Mouse (Mus musculus): ENCODE data around the gene Slc5a6. TPM values are rescaled to one million over a fixed set of nuclear protein-coding genes. Genes with fewer than 3 reads are reported as not detected.

Gene Slc5a6
- polyA plus RNA-seq, 1 experiment, result 11.1 TPM

DNA sequence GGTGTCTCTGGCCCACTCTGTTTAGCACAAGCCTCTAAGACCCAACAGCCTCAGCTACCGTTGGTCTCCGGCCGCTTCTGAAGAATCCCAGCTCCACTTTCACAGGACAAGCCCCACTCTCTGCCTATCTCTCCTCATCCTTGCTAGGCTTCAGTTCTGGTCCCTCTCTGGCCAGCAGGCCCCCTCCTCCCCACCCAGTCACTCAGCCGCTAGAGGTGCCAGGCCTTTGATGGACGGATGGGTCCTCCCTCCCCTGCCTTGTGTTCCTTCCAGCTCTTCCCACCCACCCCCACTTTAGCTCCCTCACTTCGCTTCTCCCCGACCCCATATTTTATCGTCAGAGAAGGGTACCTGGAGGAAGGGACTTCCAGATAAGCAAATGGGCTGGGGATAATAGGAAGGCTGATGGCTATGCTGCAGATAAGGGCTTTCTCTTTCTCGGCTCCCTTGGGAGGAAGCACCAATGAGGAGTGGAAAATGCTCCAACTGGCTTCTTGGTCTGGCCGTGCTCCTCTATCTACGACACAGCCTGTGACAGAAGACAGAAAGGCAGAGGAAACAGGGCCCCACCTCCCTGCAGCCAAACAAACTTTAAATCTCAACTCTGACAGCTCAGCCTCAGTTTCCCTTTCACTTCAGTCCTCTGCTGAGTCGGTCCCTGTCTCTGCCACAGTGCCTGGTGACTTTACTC, 34.4 kb upstream of the Slc5a6 start:
- H3K4me3 ChIP-seq, result no peak overlapping the region

DNA sequence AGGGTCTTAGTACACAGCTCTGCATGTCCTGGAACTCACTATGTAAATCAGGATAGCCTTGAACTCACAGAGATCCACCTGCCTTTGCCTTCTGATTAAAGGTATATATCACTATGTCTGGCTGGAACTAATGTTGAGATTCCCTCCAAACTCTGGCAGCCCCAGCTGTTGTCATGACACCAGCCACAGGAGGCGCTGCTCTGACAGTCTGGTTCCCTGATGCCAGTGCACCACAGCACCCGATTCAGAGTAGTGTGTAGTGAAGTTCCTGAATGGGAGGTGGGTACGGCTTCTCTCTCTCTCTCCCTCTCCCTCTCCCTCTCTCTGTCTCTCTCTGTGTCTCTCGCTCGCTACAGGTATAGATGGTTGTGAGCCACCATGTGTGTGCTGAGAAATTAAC, 33.6 kb upstream of the Slc5a6 start:
- Histone ChIP-seq H3K4me2 (ENCODE audit: low read depth) (no peak overlapping the region), H3K36me3 (ENCODE audit: control insufficient read depth, insufficient read depth) (no peaks in the 10 kb centered on the region), H3K27me3 (ENCODE audit: control insufficient read depth, insufficient read depth, insufficient read length) (no peaks in the 10 kb centered on the region), H3K4me3 (no peak overlapping the region), H3ac (ENCODE audit: control insufficient read depth, insufficient read length) (no peak overlapping the region), H3K79me2 (ENCODE audit: control insufficient read depth, insufficient read depth) (no peaks in the 10 kb centered on the region)
- TF ChIP-seq REST (IDR thresholded peaks at IDR 0.05; ENCODE audit: insufficient read depth, insufficient read length) (no peak), MYOG (IDR thresholded peaks at IDR 0.05; ENCODE audit: control insufficient read depth in 1 of 3, insufficient read depth in 1 of 3, insufficient read length in 2 of 3, low read depth in 2 of 3) (no peak), POLR2A (IDR thresholded peaks at IDR 0.05; ENCODE audit: insufficient read length, low read depth) (no peak), CEBPB (IDR thresholded peaks at IDR 0.05; ENCODE audit: insufficient read depth, poor library complexity, severe bottlenecking) (no peak), TCF3 (IDR thresholded peaks at IDR 0.05; ENCODE audit: insufficient read length, low read depth) (no peak), MAX (IDR thresholded peaks at IDR 0.05; ENCODE audit: low read depth) (no peak), MYOD1 (IDR thresholded peaks at IDR 0.05; ENCODE audit: control insufficient read depth in 1 of 3, insufficient read length in 2 of 3, low read depth in 2 of 3) (no peak), E2F4 (IDR thresholded peaks at IDR 0.05; ENCODE audit: insufficient read depth) (no peak), USF1 (IDR thresholded peaks at IDR 0.05; ENCODE audit: low read depth) (no peak), TCF12 (IDR thresholded peaks at IDR 0.05; ENCODE audit: insufficient read depth, poor library complexity, severe bottlenecking) (no peak)

More for the DNA sequence above, 34.4 kb upstream of the Slc5a6 start:
- Histone ChIP-seq H3ac (ENCODE audit: control insufficient read depth, insufficient read length) (no peak overlapping the region), H3K4me2 (ENCODE audit: low read depth) (no peak overlapping the region), H3K27me3 (ENCODE audit: control insufficient read depth, insufficient read depth, insufficient read length) (no peaks in the 10 kb centered on the region), H3K36me3 (ENCODE audit: control insufficient read depth, insufficient read depth) (no peaks in the 10 kb centered on the region), H3K79me2 (ENCODE audit: control insufficient read depth, insufficient read depth) (no peaks in the 10 kb centered on the region)
- TF ChIP-seq TCF3 (IDR thresholded peaks at IDR 0.05; ENCODE audit: insufficient read length, low read depth) (no peak), MYOD1 (IDR thresholded peaks at IDR 0.05; ENCODE audit: control insufficient read depth in 1 of 3, insufficient read length in 2 of 3, low read depth in 2 of 3) (no peak), SRF (IDR thresholded peaks at IDR 0.05; ENCODE audit: control insufficient read depth, insufficient read length, low read depth) (no peak), POLR2AphosphoS2 (IDR thresholded peaks at IDR 0.05; ENCODE audit: insufficient read length, low read depth) (no peak), CEBPB (IDR thresholded peaks at IDR 0.05; ENCODE audit: insufficient read depth, poor library complexity, severe bottlenecking) (no peak), TCF12 (IDR thresholded peaks at IDR 0.05; ENCODE audit: insufficient read depth, poor library complexity, severe bottlenecking) (no peak), MYOG (IDR thresholded peaks at IDR 0.05; ENCODE audit: control insufficient read depth in 1 of 3, insufficient read depth in 1 of 3, insufficient read length in 2 of 3, low read depth in 2 of 3) (no peak), USF1 (IDR thresholded peaks at IDR 0.05; ENCODE audit: low read depth) (no peak), POLR2A (IDR thresholded peaks at IDR 0.05; ENCODE audit: insufficient read length, low read depth) (no peak), MAX (IDR thresholded peaks at IDR 0.05; ENCODE audit: low read depth) (no peak), REST (IDR thresholded peaks at IDR 0.05; ENCODE audit: insufficient read depth, insufficient read length) (no peak), E2F4 (IDR thresholded peaks at IDR 0.05; ENCODE audit: insufficient read depth) (no peak)

DNA sequence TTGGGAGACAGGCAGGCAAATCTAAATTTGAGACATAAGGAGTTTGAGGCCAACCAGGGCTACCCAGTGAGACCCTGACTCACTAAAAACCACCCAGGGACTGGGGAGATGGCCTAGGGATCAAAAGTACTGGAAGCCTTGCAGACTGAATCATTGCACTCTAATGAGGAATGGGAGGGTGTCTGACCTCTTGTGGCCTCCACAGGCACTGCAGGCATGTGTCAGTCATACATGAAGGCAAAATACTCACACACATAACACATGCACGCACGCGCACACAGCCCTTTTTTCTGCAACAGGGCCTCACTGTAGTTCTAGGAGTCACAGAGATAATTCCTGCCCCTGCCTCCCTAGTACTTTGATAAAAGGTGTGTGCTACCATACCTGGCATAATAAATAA, 32.7 kb upstream of the Slc5a6 start:
- no peaks in the 10 kb centered on the region for H3K36me3 ChIP-seq (ENCODE audit: control insufficient read depth, insufficient read depth)

DNA sequence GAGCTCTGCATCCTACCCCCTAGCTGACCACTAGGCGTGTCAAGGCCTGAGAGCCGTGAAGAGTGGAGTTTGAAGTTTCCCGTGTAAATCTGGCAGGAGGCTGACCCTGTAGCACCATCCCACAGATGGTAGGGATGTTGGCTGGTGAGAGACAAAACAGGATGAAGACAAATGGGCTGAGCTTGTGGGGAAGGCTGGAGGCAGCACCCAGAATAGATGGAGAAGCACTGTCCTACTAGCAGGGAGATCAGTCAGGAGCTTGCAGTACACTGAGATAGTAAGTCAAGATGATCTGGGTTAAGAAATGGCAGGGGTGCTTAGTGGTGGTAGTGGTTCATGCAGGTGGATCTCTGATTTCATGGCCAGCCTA, 32.1 kb upstream of the Slc5a6 start:
- Histone ChIP-seq H3ac (ENCODE audit: control insufficient read depth, insufficient read length) (no peak overlapping the region), H3K4me2 (ENCODE audit: low read depth) (no peak overlapping the region), H3K27me3 (ENCODE audit: control insufficient read depth, insufficient read depth, insufficient read length) (no peaks in the 10 kb centered on the region), H3K36me3 (ENCODE audit: control insufficient read depth, insufficient read depth) (no peaks in the 10 kb centered on the region), H3K79me2 (ENCODE audit: control insufficient read depth, insufficient read depth) (no peaks in the 10 kb centered on the region), H3K4me3 (no peak overlapping the region)
- peak; percentile 10 for TF ChIP-seq POLR2AphosphoS2 (IDR thresholded peaks at IDR 0.05; ENCODE audit: insufficient read length, low read depth)
- TF ChIP-seq USF1 (IDR thresholded peaks at IDR 0.05; ENCODE audit: low read depth), result no peak
- TF ChIP-seq TCF12 (IDR thresholded peaks at IDR 0.05; ENCODE audit: insufficient read depth, poor library complexity, severe bottlenecking), result no peak

More for the DNA sequence above, 32.7 kb upstream of the Slc5a6 start:
- no peak overlapping the region for H3K4me2 ChIP-seq (ENCODE audit: low read depth)
- H3K27me3 ChIP-seq (ENCODE audit: control insufficient read depth, insufficient read depth, insufficient read length), result no peaks in the 10 kb centered on the region
- TF ChIP-seq E2F4 (IDR thresholded peaks at IDR 0.05; ENCODE audit: insufficient read depth) (no peak), MAX (IDR thresholded peaks at IDR 0.05; ENCODE audit: low read depth) (no peak), USF1 (IDR thresholded peaks at IDR 0.05; ENCODE audit: low read depth) (no peak), TCF3 (IDR thresholded peaks at IDR 0.05; ENCODE audit: insufficient read length, low read depth) (no peak), SRF (IDR thresholded peaks at IDR 0.05; ENCODE audit: control insufficient read depth, insufficient read length, low read depth) (no peak), POLR2A (IDR thresholded peaks at IDR 0.05; ENCODE audit: insufficient read length, low read depth) (no peak), TCF12 (IDR thresholded peaks at IDR 0.05; ENCODE audit: insufficient read depth, poor library complexity, severe bottlenecking) (no peak), MYOD1 (IDR thresholded peaks at IDR 0.05; ENCODE audit: control insufficient read depth in 1 of 3, insufficient read length in 2 of 3, low read depth in 2 of 3) (no peak), POLR2AphosphoS2 (IDR thresholded peaks at IDR 0.05; ENCODE audit: insufficient read length, low read depth) (no peak), MYOG (IDR thresholded peaks at IDR 0.05; ENCODE audit: control insufficient read depth in 1 of 3, insufficient read depth in 1 of 3, insufficient read length in 2 of 3, low read depth in 2 of 3) (no peak), REST (IDR thresholded peaks at IDR 0.05; ENCODE audit: insufficient read depth, insufficient read length) (no peak), CEBPB (IDR thresholded peaks at IDR 0.05; ENCODE audit: insufficient read depth, poor library complexity, severe bottlenecking) (no peak)
- no peaks in the 10 kb centered on the region for H3K79me2 ChIP-seq (ENCODE audit: control insufficient read depth, insufficient read depth)
- no peak overlapping the region for H3K4me3 ChIP-seq
- H3ac ChIP-seq (ENCODE audit: control insufficient read depth, insufficient read length), result no peak overlapping the region
